Comparison of ENCODE assay signal across 9 mouse cellular contexts in the genomic region with DNA sequence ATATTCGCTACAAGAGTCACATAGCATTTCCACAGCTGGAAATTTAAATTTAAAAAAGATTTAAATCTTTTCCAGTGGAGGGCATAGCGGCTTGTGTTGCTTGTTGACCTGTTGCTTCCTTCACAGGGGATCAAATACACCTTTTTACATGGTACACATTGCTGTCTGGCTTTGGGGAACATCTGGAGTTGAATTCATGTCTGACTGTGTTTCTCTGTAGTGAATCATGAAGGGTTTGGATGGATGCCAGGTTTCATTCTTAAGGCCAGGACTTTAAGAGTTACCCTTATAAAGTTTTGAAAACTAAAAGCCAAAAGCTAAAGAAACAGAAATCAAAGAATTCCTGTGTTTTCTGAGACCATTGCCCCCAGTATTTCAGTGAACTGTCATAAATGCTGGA.
"Had no signal": no experiment of that assay in that cellular context is flagged by ENCODE, and none has a peak within 500 bp of the region (broad histone marks: within the 10 kb centered on the region; RNA-seq: fewer than 3 reads in every experiment).

No protein-coding gene starts in this region.

- ATAC-seq: intestine, postnatal 0 days; liver, embryonic 12.5 days; midbrain, embryonic 15.5 days had no signal

- H3K4me3 ChIP-seq: layer of hippocampus, adult 2 months; limb, embryonic 15.5 days; liver, embryonic 12.5 days; midbrain, embryonic 15.5 days; neural tube, embryonic 12.5 days had no signal

- H3K9me3 ChIP-seq: limb, embryonic 15.5 days; liver, embryonic 12.5 days; midbrain, embryonic 15.5 days; neural tube, embryonic 12.5 days had no signal

- H3K4me2 ChIP-seq: limb, embryonic 15.5 days; liver, embryonic 12.5 days; midbrain, embryonic 15.5 days; neural tube, embryonic 12.5 days had no signal

- H3K9ac ChIP-seq: limb, embryonic 15.5 days; liver, embryonic 12.5 days; midbrain, embryonic 15.5 days; neural tube, embryonic 12.5 days had no signal

- H3K4me1 ChIP-seq: liver, embryonic 12.5 days; midbrain, embryonic 15.5 days; neural tube, embryonic 12.5 days had no signal

- DNase-seq: kidney, adult 8-10 months; kidney, postnatal 10 days had no signal

- H3K36me3 ChIP-seq: limb, embryonic 15.5 days; liver, embryonic 12.5 days; midbrain, embryonic 15.5 days; neural tube, embryonic 12.5 days had no signal

- H3K27me3 ChIP-seq: limb, embryonic 15.5 days; liver, embryonic 12.5 days; midbrain, embryonic 15.5 days; neural tube, embryonic 12.5 days had no signal

- H3K27ac ChIP-seq: layer of hippocampus, adult 2 months; limb, embryonic 15.5 days; liver, embryonic 12.5 days; midbrain, embryonic 15.5 days; neural tube, embryonic 12.5 days; stomach, postnatal 0 days had no signal
